17 mouse cellular contexts compared by ENCODE assay signal in the genomic region with DNA sequence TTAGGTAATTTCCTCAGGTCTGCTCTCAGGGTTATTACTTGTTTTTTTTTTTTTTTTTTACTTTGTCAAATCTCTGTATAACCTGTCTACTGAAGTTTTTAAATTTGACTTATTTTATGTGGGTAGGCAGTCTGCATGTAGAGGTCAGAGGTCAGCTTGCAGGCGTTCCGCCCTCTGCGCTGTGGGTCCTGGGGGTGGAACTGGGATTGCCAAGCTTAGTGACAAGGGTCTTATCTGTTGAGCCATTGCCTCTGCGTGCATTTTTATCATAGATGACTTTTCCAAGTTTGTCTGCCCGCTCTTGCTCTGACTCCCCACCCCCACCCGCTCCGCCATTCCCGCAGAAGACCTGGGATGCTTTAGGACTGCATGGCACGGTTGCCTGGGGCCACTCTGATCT. TPM values are rescaled to one million over a fixed set of nuclear protein-coding genes. Genes with fewer than 3 reads are reported as not detected.
DNase-seq lines count a peak whose midpoint lies in the region; ATAC-seq and TF ChIP-seq lines count a peak whose summit lies in the region.
"Had no signal": no experiment of that assay in that cellular context is flagged by ENCODE, and none has a peak within 500 bp of the region (broad histone marks: within the 10 kb centered on the region; RNA-seq: fewer than 3 reads in every experiment).

No protein-coding gene starts in this region.

- no peak for TF ChIP-seq CTCF in lung, postnatal 0 days (IDR thresholded peaks at IDR 0.05)
- TF ChIP-seq CTCF in liver, adult 2 months (IDR thresholded peaks at IDR 0.05; ENCODE audit: low read depth, low read length): no peak

- H3K9me3 ChIP-seq in heart, embryonic 15.5 days (replicated peaks): no peaks in the 10 kb centered on the region
- H3K9me3 ChIP-seq in lung, postnatal 0 days (ENCODE audit: low read length): no peaks in the 10 kb centered on the region
- H3K9me3 ChIP-seq: embryonic facial prominence, embryonic 15.5 days had no signal

- no peak for TF ChIP-seq EP300 in lung, postnatal 0 days (IDR thresholded peaks at IDR 0.05)

- intact Hi-C loops in heart, postnatal 10 days (cut with DNase I): no loop called here

- no peak for TF ChIP-seq POLR2A in liver, adult 2 months (IDR thresholded peaks at IDR 0.05; ENCODE audit: extremely low read depth, insufficient read depth, low read length)

- no peaks in the 10 kb centered on the region for H3K27me3 ChIP-seq in heart, embryonic 15.5 days
- H3K27me3 ChIP-seq in lung, postnatal 0 days (replicated peaks; ENCODE audit: insufficient read depth, low read length): no peaks in the 10 kb centered on the region
- no peaks in the 10 kb centered on the region for H3K27me3 ChIP-seq in liver, adult 2 months (ENCODE audit: control insufficient read depth, insufficient read depth, low read length)
- H3K27me3 ChIP-seq: CH12.LX; embryonic facial prominence, embryonic 15.5 days had no signal

- no peak overlapping the region for H3K9ac ChIP-seq in heart, embryonic 15.5 days
- no peak overlapping the region for H3K9ac ChIP-seq in lung, postnatal 0 days (replicated peaks; ENCODE audit: low read depth)
- H3K9ac ChIP-seq in liver, adult 2 months (ENCODE audit: low read depth, low read length): no peak overlapping the region
- H3K9ac ChIP-seq: embryonic facial prominence, embryonic 15.5 days had no signal

- no peak for DNase-seq in heart, postnatal 10 days
- DNase-seq in lung, postnatal 0 days (ENCODE audit: low spot score): no peak
- DNase-seq in lung, postnatal 4 days: no peak
- no peak for DNase-seq in liver, adult 2 months (ENCODE audit: extremely low read depth, low read depth, low spot score)
- DNase-seq in yolk sac, embryonic 10.5 days (ENCODE audit: low spot score): peak; percentile 60
- no peak for DNase-seq in left cerebral cortex, adult 8-10 months (ENCODE audit: low spot score in 2 of 2)
- DNase-seq: adrenal gland, adult 8-10 months; cerebellum, postnatal 14 days; gastrocnemius, postnatal 10 days; retina, postnatal 1 day; spleen, adult 18-20 months had no signal

- peaks cover 50% of the 10 kb centered on the region; the same call in 1 of the 2 replicates for H3K79me2 ChIP-seq in liver, adult 2 months (ENCODE audit: control insufficient read depth, insufficient read depth, low read length)

- 23% methylated on average over 9 of the region's 9 CpGs for WGBS in heart, embryonic 15.5 days
- 43% methylated on average over 9 of the region's 9 CpGs for WGBS in lung, postnatal 0 days
- 44% methylated on average over 9 of the region's 9 CpGs for WGBS in liver, adult 2 months

- peaks cover 81% of the 10 kb centered on the region for H3K4me1 ChIP-seq in heart, embryonic 15.5 days (replicated peaks)
- peaks cover 15% of the 10 kb centered on the region; the same call in 1 of the 2 replicates for H3K4me1 ChIP-seq in lung, postnatal 0 days (ENCODE audit: insufficient read depth, low read depth, low read length)
- H3K4me1 ChIP-seq in liver, adult 2 months (ENCODE audit: control insufficient read depth, insufficient read depth, low read length): peaks cover 10% of the 10 kb centered on the region

- no peak for ATAC-seq in heart, embryonic 15.5 days (replicated peaks; ENCODE audit: insufficient number of reproducible peaks, insufficient read depth, low FRiP score, low read depth)
- ATAC-seq in lung, postnatal 0 days: no peak
- ATAC-seq: forebrain, embryonic 16.5 days; hindbrain, embryonic 16.5 days had no signal

- H3K36me3 ChIP-seq in heart, embryonic 15.5 days: peaks cover 15% of the 10 kb centered on the region; the same call in 1 of the 2 replicates
- H3K36me3 ChIP-seq in lung, postnatal 0 days (ENCODE audit: insufficient read depth, low read length): 0 out of 2 replicates have a peak, but pooled peaks cover 8% of the 10 kb centered on the region
- H3K36me3 ChIP-seq in liver, adult 2 months (ENCODE audit: control insufficient read depth, insufficient read depth, low read length): peaks cover 10% of the 10 kb centered on the region; the same call in 1 of the 2 replicates

- H3K4me2 ChIP-seq in heart, embryonic 15.5 days: no peak overlapping the region
- no peak overlapping the region for H3K4me2 ChIP-seq in lung, postnatal 0 days (replicated peaks; ENCODE audit: low read depth, low read length)
- H3K4me2 ChIP-seq: embryonic facial prominence, embryonic 15.5 days had no signal

- peak overlapping the region; percentile 67 for H3K27ac ChIP-seq in heart, embryonic 15.5 days
- H3K27ac ChIP-seq in lung, postnatal 0 days (ENCODE audit: low read length): 0 out of 2 replicates have a peak overlapping the region, but pooled peaks have one; percentile 6
- peak overlapping the region; percentile 5; the same call in 1 of the 2 replicates for H3K27ac ChIP-seq in liver, adult 2 months (replicated peaks; ENCODE audit: insufficient read depth, low read depth, low read length)

- no peak overlapping the region for H3K4me3 ChIP-seq in heart, embryonic 15.5 days
- no peak overlapping the region for H3K4me3 ChIP-seq in lung, postnatal 0 days (ENCODE audit: low read depth, low read length)
- H3K4me3 ChIP-seq in liver, adult 2 months (ENCODE audit: insufficient read depth, low read depth, low read length): no peak overlapping the region
- H3K4me3 ChIP-seq: embryonic facial prominence, embryonic 15.5 days had no signal

RNA-seq across cellular contexts. Expression of gene Wbp1l, which starts 36.9 kb away (rescaled TPM):
- polyA plus RNA-seq in heart, embryonic 15.5 days (2015; fragmentation: Nextera tagmentation; extraction: Ambion mirVana): 51.6 and 58.6 TPM in 2 replicates
- total RNA-seq in heart, postnatal 10 days (2021): 10 to 100 TPM; 65.0 to 75.0 TPM
- polyA plus RNA-seq in lung, postnatal 0 days (2015; fragmentation: Nextera tagmentation; extraction: Ambion mirVana): 34.6 and 37.4 TPM in 2 replicates
- 66.7 and 90.9 TPM in 2 replicates for total RNA-seq in liver, adult 2 months (2014; rRNA removed)
- 140 and 169 TPM in 2 replicates for polyA plus RNA-seq in liver, adult 2 months (2012; rRNA removed)
- total RNA-seq in left cerebral cortex, adult 8-10 months (2022): 10 to 100 TPM; 32.7 to 41.5 (median 38.5) TPM

RNA-seq across cellular contexts. Expression of gene Cyp17a1, which starts 37.2 kb away (rescaled TPM):
- polyA plus RNA-seq in heart, embryonic 15.5 days (2015; fragmentation: Nextera tagmentation; extraction: Ambion mirVana): 0.89 and 1.2 TPM in 2 replicates
- not detected for total RNA-seq in heart, postnatal 10 days (2021)
- 0.08 and 0.12 TPM in 2 replicates for polyA plus RNA-seq in lung, postnatal 0 days (2015; fragmentation: Nextera tagmentation; extraction: Ambion mirVana)
- 106 and 193 TPM in 2 replicates for total RNA-seq in liver, adult 2 months (2014; rRNA removed)
- 85.1 and 113 TPM in 2 replicates for polyA plus RNA-seq in liver, adult 2 months (2012; rRNA removed)
- not detected for total RNA-seq in left cerebral cortex, adult 8-10 months (2022)
- total RNA-seq: CH12.LX; gastrocnemius, postnatal 10 days; left cerebral cortex, postnatal 10 days had no signal
- polyA plus RNA-seq: hindbrain, embryonic 16.5 days had no signal

RNA-seq across cellular contexts. Expression of gene Borcs7, which starts 53.9 kb away (rescaled TPM):
- 15.5 and 15.7 TPM in 2 replicates for polyA plus RNA-seq in heart, embryonic 15.5 days (2015; fragmentation: Nextera tagmentation; extraction: Ambion mirVana)
- total RNA-seq in heart, postnatal 10 days (2021): 10 to 100 TPM; 11.7 to 13.6 TPM
- polyA plus RNA-seq in lung, postnatal 0 days (2015; fragmentation: Nextera tagmentation; extraction: Ambion mirVana): 13.0 and 14.3 TPM in 2 replicates
- total RNA-seq in liver, adult 2 months (2014; rRNA removed): 4.8 TPM in 2 replicates
- 2.9 and 3.9 TPM in 2 replicates for polyA plus RNA-seq in liver, adult 2 months (2012; rRNA removed)
- 10 to 100 TPM; 20.6 to 25.2 (median 23.0) TPM for total RNA-seq in left cerebral cortex, adult 8-10 months (2022)

Comparison
In these comparisons a context has a peak if more than half of its experiments do, and no peak if none do; other contexts are left out.
1. H3K27ac ChIP-seq: peak in every context shown above with its lines; median percentile 67 in heart, embryonic 15.5 days; 6 in lung, postnatal 0 days; 5 in liver, adult 2 months.
2. RNA of gene Cyp17a1, which starts 37.2 kb away (total RNA-seq): 106 to 193 TPM in liver, adult 2 months; not detected in heart, postnatal 10 days and not detected in left cerebral cortex, adult 8-10 months; every median in the first group is over 100 times any median in the second.